Mouse (Mus musculus) retina, embryonic 14.5 days (tissue): Measurements from ENCODE around the gene Olfr1431.
"Not testable (repeated sequence)": the region's sequence is repeated elsewhere in the genome, so short reads cannot be mapped to it uniquely, and the experiment has no call there.

Experiments used
- DNase-seq: peaks from one replicate; pipeline ENCODE4 v3.0.0-alpha.2; 2015; ENCODE audit warnings: low spot score

The Olfr1431 gene

DNA sequence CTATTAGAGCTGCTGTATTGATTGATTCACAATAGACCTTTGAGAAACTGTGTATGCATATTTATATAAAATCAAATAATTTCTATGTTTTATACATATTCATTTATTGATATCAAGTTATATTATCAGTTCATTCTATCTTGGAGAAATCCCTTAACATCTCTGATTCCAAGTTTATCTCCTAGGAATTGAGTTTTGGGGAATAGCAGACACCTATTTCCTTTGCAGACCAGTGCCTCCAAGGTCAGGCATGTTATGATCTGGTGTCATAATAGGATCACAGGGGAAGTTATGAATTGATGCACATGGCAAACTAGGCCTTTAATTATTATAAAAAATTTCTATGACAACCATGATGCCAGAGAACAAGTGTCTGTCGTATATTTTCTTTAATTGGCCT lies at the start of gene Olfr1431:
Gene Olfr1431, plus strand, starts transcription at position 301 of the 400 bp plus-strand sequence.
- DNase-seq: no peak

DNA sequence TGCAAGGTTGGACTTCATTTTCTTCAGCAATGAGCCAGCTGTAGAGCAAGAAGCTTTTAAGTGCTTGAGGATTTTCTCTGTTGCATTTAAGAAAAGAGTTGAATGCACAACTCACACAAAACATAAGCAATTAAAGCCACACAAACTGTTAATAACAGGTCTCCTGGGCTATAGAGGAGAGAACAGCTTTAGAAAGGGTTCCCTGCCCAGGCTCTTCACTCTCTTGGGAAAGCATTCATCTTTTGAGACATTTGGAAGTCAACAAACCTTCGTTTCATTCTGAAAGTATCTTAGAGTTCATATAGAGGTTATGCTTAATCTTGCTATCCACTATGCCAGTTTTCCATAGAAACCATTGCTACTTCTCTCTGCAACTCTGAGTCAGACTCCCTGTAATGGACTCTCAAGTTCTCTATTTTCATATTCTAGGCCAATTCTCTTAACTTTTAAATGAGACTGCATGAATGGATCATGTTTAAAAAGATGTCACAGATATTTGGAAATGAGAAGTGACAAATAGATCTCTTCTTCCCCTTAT lies 30.3 kb upstream of the Olfr1431 start, which contains the start of gene Olfr1555-ps1:
Gene Olfr1555-ps1, minus strand, starts transcription at position 51 of the 538 bp plus-strand sequence.
- not testable (repeated sequence) for DNase-seq

DNA sequence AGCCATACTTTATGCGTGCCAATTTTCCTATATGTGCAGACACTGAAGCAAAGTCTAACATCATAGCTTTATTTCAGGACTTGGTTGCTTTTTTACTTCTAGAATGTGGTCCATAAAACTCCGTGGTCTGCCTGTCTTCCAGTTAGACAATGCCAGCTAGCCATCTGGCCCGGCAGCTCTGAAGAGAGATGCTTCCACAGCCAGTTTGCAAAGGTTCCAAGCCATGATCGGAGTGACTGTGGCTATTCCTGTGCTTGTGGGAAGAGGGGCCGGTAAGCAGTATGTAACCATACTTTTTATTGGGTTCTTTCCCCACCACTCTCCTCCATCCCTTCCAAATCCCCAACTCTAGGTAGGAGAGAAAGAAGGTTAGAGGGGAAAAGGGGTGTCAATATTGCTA lies 25.0 kb upstream of the Olfr1431 start:
- DNase-seq: not testable (repeated sequence)

GRCm38 (mm10) chr19:12199076-12199475 lies 1.4 kb upstream of the Olfr1431 start:
- DNase-seq: not testable (repeated sequence)

- not testable (repeated sequence) for DNase-seq
Observed at GRCm38 (mm10) chr19:12232496-12232895, 32.1 kb downstream of the Olfr1431 start, which contains the start of gene Olfr1432. TSS of gene Olfr1432 (minus strand) at chr19:12232596.

- no peak for DNase-seq
Observed at GRCm38 (mm10) chr19:12241559-12241958, 41.1 kb downstream of the Olfr1431 start, which contains the start of gene Olfr262. TSS of gene Olfr262 (minus strand) at chr19:12241659.

- DNase-seq: no peak
Observed at GRCm38 (mm10) chr19:12260732-12261131, 60.3 kb downstream of the Olfr1431 start, which contains the start of gene Olfr235. TSS of gene Olfr235 (plus strand) at chr19:12261032.
